Mouse (Mus musculus): ENCODE results near the gene Akap13. TPM values are rescaled to one million over a fixed set of nuclear protein-coding genes. Genes with fewer than 3 reads are reported as not detected.

Gene Akap13
- polyA plus RNA-seq, 1 experiment from 2014 or later: 32.1 TPM

DNA sequence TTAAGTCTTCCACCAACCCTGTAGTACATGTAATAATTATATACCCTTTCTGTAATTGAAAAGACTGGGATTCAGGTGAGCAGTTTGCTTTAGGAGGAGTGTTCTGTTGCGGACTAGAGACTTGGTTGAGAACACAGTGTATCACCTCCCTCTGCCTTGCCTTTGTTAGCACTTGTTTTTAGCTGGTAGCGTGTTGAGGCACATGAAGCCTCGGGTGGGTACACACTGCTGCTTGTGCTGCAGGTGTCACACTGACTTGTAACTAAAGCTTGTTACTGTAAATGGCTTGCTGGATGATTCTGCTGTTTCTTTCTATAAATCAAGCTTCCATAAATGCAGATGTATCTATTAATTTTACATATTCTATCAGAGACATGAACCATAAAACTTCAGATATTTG is 75.3 kb downstream of the Akap13 start:
- H3K4me2 ChIP-seq (replicated peaks; ENCODE audit: low read depth, low read length): no peak overlapping the region
- H3K9me3 ChIP-seq (ENCODE audit: control insufficient read depth, low read length): no peaks in the 10 kb centered on the region
- no peaks in the 10 kb centered on the region for H3K4me1 ChIP-seq (replicated peaks; ENCODE audit: control insufficient read depth, insufficient read depth, low read length)
- no peak overlapping the region for H3K27ac ChIP-seq (ENCODE audit: low read depth, low read length)
- no peaks in the 10 kb centered on the region for H3K36me3 ChIP-seq (ENCODE audit: control insufficient read depth, insufficient read depth, low read length)
- ATAC-seq (ENCODE audit: low FRiP score) (no peak), DNase-seq (ENCODE audit: low spot score) (no peak)
- H3K4me3 ChIP-seq (ENCODE audit: low read depth, low read length): no peak overlapping the region
- no peaks in the 10 kb centered on the region for H3K27me3 ChIP-seq (ENCODE audit: control insufficient read depth, insufficient read depth, low read length)
- H3K9ac ChIP-seq (ENCODE audit: low read depth, low read length): no peak overlapping the region
- WGBS: 94% methylated on average over 3 of the region's 3 CpGs

DNA sequence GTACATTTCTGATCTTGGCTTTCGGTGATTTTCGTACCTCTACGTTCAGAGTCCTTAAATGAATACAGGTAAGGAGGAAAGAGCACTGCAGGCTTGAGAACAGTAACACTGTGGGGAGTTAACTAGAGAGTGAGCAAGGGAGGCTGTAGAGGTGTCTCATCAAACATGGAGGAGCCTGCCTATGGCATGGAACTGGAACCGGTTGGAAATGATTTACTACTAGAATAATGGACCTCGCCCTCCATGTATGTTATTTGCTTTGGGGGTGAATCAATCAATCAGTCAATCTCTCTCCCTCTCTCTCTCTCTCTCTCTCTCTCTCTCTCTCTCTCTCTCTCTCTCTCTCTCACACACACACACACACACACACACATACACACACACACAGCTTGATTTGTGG is 77.7 kb downstream of the Akap13 start:
- no peak overlapping the region for H3K27ac ChIP-seq (ENCODE audit: low read depth, low read length)
- ATAC-seq (ENCODE audit: low FRiP score): no peak
- no peak for DNase-seq (ENCODE audit: low spot score)
- H3K27me3 ChIP-seq (ENCODE audit: control insufficient read depth, insufficient read depth, low read length): no peaks in the 10 kb centered on the region
- no peaks in the 10 kb centered on the region for H3K36me3 ChIP-seq (ENCODE audit: control insufficient read depth, insufficient read depth, low read length)
- no peak overlapping the region for H3K4me3 ChIP-seq (ENCODE audit: low read depth, low read length)
- no peaks in the 10 kb centered on the region for H3K9me3 ChIP-seq (ENCODE audit: control insufficient read depth, low read length)
- H3K4me2 ChIP-seq (replicated peaks; ENCODE audit: low read depth, low read length): no peak overlapping the region
- 90% methylated on average over 5 of the region's 5 CpGs for WGBS
- H3K4me1 ChIP-seq (replicated peaks; ENCODE audit: control insufficient read depth, insufficient read depth, low read length): no peaks in the 10 kb centered on the region
- H3K9ac ChIP-seq (ENCODE audit: low read depth, low read length): no peak overlapping the region

DNA sequence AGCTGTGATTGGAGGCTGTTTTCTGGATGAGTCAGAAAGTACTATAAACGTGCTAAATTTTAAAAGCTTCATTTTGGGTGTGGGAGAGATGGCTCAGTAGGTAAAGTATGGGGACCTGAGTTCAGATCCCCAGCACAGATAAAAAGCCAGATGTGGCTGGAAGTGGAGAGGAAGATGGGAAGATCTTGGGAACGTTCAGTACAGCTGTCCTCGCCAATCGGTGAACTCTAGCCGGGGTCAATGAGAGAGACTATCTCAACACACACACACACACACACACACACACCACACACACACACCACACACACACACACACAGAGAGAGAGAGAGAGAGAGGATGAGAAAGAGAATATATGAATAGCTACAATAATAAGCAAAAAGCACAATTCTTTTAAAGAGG is 81.0 kb downstream of the Akap13 start:
- H3K27ac ChIP-seq (ENCODE audit: low read depth, low read length): no peak overlapping the region
- no peaks in the 10 kb centered on the region for H3K27me3 ChIP-seq (ENCODE audit: control insufficient read depth, insufficient read depth, low read length)
- H3K4me3 ChIP-seq (ENCODE audit: low read depth, low read length): no peak overlapping the region
- no peak overlapping the region for H3K9ac ChIP-seq (ENCODE audit: low read depth, low read length)
- no peak overlapping the region for H3K4me2 ChIP-seq (replicated peaks; ENCODE audit: low read depth, low read length)
- no peak for ATAC-seq (ENCODE audit: low FRiP score)
- H3K9me3 ChIP-seq (ENCODE audit: control insufficient read depth, low read length): no peaks in the 10 kb centered on the region
- H3K4me1 ChIP-seq (replicated peaks; ENCODE audit: control insufficient read depth, insufficient read depth, low read length): no peaks in the 10 kb centered on the region
- 83% methylated on average over 5 of the region's 5 CpGs for WGBS
- no peaks in the 10 kb centered on the region for H3K36me3 ChIP-seq (ENCODE audit: control insufficient read depth, insufficient read depth, low read length)
- DNase-seq (ENCODE audit: low spot score): no peak

DNA sequence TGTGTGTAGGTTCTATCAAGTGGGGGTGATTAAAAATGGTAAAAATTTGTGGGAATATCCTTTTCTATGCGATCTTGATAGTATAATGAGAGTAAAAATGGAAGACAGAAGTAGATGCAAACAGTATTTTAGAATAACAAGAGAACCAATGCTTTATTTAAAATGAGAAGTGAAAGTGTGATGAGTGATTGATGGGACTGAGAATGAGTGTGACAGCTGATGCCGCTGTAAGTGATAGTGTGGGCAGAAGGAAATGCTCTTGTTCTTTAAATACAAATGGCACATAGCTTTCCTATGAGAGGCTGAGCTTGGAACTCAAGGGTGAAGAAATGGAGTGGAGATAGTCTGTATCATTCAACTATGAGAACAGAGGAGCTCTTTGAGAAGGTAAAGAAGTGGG is 82.2 kb downstream of the Akap13 start:
- 90% methylated on average over 2 of the region's 2 CpGs for WGBS
- DNase-seq (ENCODE audit: low spot score): no peak
- ATAC-seq (ENCODE audit: low FRiP score): no peak

DNA sequence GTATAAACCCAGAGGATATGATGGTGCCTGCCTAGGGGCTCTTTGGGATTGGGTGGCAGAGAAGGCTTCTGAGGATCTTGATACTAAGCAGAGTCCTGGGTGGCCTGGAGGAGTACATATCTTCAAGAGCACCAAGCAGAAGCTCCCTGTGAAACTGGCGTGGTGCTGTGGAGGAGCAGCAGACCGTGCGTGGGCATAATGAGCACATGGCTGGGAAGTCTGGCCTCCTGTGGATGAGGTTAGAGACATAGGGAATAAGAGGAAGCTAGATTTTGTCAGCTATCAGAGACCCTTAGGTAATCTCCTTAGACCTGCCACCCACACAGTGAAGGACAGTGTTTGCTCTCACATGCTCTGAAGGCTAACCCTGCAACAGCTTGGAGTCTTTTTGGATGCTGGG is 83.2 kb downstream of the Akap13 start:
- Histone ChIP-seq H3K27me3 (ENCODE audit: control insufficient read depth, insufficient read depth, low read length) (no peaks in the 10 kb centered on the region), H3K27ac (ENCODE audit: low read depth, low read length) (no peak overlapping the region), H3K4me3 (ENCODE audit: low read depth, low read length) (no peak overlapping the region), H3K4me1 (replicated peaks; ENCODE audit: control insufficient read depth, insufficient read depth, low read length) (no peaks in the 10 kb centered on the region), H3K9me3 (ENCODE audit: control insufficient read depth, low read length) (no peaks in the 10 kb centered on the region), H3K4me2 (replicated peaks; ENCODE audit: low read depth, low read length) (no peak overlapping the region), H3K36me3 (ENCODE audit: control insufficient read depth, insufficient read depth, low read length) (no peaks in the 10 kb centered on the region), H3K9ac (ENCODE audit: low read depth, low read length) (no peak overlapping the region)
- no peak for ATAC-seq (ENCODE audit: low FRiP score)
- no peak for DNase-seq (ENCODE audit: low spot score)
- WGBS: 86% methylated on average over 3 of the region's 3 CpGs

More for the DNA sequence above, 82.2 kb downstream of the Akap13 start:
- H3K36me3 ChIP-seq (ENCODE audit: control insufficient read depth, insufficient read depth, low read length): no peaks in the 10 kb centered on the region
- H3K4me2 ChIP-seq (replicated peaks; ENCODE audit: low read depth, low read length): no peak overlapping the region
- H3K9me3 ChIP-seq (ENCODE audit: control insufficient read depth, low read length): no peaks in the 10 kb centered on the region
- H3K4me1 ChIP-seq (replicated peaks; ENCODE audit: control insufficient read depth, insufficient read depth, low read length): no peaks in the 10 kb centered on the region
- no peak overlapping the region for H3K4me3 ChIP-seq (ENCODE audit: low read depth, low read length)
- no peak overlapping the region for H3K9ac ChIP-seq (ENCODE audit: low read depth, low read length)
- no peaks in the 10 kb centered on the region for H3K27me3 ChIP-seq (ENCODE audit: control insufficient read depth, insufficient read depth, low read length)
- H3K27ac ChIP-seq (ENCODE audit: low read depth, low read length): no peak overlapping the region

DNA sequence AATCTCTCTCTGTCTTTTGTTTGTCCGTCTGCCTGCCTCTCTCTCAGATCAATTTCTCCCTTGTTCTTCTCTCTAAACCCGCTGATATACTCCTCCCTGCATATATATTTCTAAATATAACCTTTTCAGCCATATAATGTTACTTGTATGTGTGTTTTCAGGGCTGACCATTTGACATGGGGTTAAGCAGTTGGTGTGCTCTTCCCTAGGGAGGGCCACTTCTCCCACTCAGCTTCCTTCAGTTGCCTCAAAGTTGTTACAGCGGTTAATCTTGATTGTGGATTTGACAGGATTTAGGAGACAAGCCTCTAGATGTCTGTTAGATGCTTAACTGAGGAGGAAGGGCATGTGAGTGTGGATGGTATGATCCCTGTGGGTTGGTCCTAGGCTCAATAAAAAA is 83.8 kb downstream of the Akap13 start:
- H3K27ac ChIP-seq (ENCODE audit: low read depth, low read length): no peak overlapping the region
- no peaks in the 10 kb centered on the region for H3K36me3 ChIP-seq (ENCODE audit: control insufficient read depth, insufficient read depth, low read length)
- H3K9me3 ChIP-seq (ENCODE audit: control insufficient read depth, low read length): no peaks in the 10 kb centered on the region
- no peak for DNase-seq (ENCODE audit: low spot score)
- 89% methylated on average over 3 of the region's 3 CpGs for WGBS
- no peak for ATAC-seq (ENCODE audit: low FRiP score)
- H3K27me3 ChIP-seq (ENCODE audit: control insufficient read depth, insufficient read depth, low read length): no peaks in the 10 kb centered on the region
- no peak overlapping the region for H3K4me2 ChIP-seq (replicated peaks; ENCODE audit: low read depth, low read length)
- H3K4me1 ChIP-seq (replicated peaks; ENCODE audit: control insufficient read depth, insufficient read depth, low read length): no peaks in the 10 kb centered on the region
- no peak overlapping the region for H3K4me3 ChIP-seq (ENCODE audit: low read depth, low read length)
- no peak overlapping the region for H3K9ac ChIP-seq (ENCODE audit: low read depth, low read length)

DNA sequence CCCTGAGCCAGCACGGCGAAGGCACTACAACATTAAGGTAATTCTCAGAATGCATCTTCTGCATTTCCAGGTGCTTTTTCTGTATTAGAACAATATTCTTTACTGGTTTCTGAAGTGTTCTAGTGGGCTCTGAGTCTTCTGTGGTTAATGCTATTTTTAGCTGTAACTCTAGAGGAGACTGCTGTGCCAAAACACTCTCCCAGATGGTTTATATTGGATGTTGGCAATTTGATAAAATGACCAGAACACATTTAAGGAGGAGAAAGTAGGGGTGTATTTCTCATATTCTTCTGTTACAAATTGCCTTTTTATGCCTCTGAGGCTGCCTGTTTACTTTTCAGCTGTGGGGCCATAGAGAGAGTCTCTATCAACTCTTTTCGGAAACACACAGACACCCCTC is 94.5 kb downstream of the Akap13 start:
- 91% methylated on average over 3 of the region's 3 CpGs for WGBS
- Histone ChIP-seq H3K36me3 (ENCODE audit: control insufficient read depth, insufficient read depth, low read length) (no peaks in the 10 kb centered on the region), H3K27ac (ENCODE audit: low read depth, low read length) (no peak overlapping the region), H3K4me1 (replicated peaks; ENCODE audit: control insufficient read depth, insufficient read depth, low read length) (no peaks in the 10 kb centered on the region), H3K9ac (ENCODE audit: low read depth, low read length) (no peak overlapping the region), H3K9me3 (ENCODE audit: control insufficient read depth, low read length) (no peaks in the 10 kb centered on the region), H3K27me3 (ENCODE audit: control insufficient read depth, insufficient read depth, low read length) (no peaks in the 10 kb centered on the region), H3K4me2 (replicated peaks; ENCODE audit: low read depth, low read length) (no peak overlapping the region), H3K4me3 (ENCODE audit: low read depth, low read length) (no peak overlapping the region)
- no peak for DNase-seq (ENCODE audit: low spot score)
- ATAC-seq (ENCODE audit: low FRiP score): no peak

DNA sequence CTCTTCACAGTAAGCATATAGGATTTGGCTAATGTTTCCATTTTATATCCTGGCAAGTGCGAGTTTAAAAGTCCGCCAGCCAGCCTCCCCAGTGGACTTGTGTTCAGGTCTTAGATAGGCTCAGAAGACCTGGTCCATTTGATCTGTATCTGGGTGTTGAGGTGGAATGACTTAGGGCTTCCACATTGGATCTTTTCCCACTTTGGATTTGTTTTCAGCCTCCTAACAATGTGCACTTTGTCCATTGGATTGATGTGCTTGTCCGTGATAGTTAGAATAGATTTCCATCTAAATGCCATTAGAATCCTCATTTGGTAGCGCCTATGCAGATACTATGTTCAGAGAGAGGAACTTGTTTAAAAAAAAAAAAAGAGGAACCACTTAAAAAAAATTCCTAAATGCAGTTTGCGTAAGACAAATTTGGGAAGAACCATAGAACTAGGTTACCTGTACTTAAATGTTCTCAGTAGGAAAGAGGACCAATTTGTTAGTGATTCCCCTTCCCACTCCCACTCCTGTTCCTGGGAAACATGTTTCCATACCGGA is 95.5 kb downstream of the Akap13 start:
- H3K4me1 ChIP-seq (replicated peaks; ENCODE audit: control insufficient read depth, insufficient read depth, low read length): no peaks in the 10 kb centered on the region
- no peaks in the 10 kb centered on the region for H3K36me3 ChIP-seq (ENCODE audit: control insufficient read depth, insufficient read depth, low read length)
- no peak overlapping the region for H3K27ac ChIP-seq (ENCODE audit: low read depth, low read length)
- WGBS: 91% methylated on average over 6 of the region's 6 CpGs
- no peak overlapping the region for H3K9ac ChIP-seq (ENCODE audit: low read depth, low read length)
- H3K4me3 ChIP-seq (ENCODE audit: low read depth, low read length): no peak overlapping the region
- no peak for DNase-seq (ENCODE audit: low spot score)
- no peak overlapping the region for H3K4me2 ChIP-seq (replicated peaks; ENCODE audit: low read depth, low read length)
- H3K9me3 ChIP-seq (ENCODE audit: control insufficient read depth, low read length): no peaks in the 10 kb centered on the region
- ATAC-seq (ENCODE audit: low FRiP score): no peak
- H3K27me3 ChIP-seq (ENCODE audit: control insufficient read depth, insufficient read depth, low read length): no peaks in the 10 kb centered on the region

DNA sequence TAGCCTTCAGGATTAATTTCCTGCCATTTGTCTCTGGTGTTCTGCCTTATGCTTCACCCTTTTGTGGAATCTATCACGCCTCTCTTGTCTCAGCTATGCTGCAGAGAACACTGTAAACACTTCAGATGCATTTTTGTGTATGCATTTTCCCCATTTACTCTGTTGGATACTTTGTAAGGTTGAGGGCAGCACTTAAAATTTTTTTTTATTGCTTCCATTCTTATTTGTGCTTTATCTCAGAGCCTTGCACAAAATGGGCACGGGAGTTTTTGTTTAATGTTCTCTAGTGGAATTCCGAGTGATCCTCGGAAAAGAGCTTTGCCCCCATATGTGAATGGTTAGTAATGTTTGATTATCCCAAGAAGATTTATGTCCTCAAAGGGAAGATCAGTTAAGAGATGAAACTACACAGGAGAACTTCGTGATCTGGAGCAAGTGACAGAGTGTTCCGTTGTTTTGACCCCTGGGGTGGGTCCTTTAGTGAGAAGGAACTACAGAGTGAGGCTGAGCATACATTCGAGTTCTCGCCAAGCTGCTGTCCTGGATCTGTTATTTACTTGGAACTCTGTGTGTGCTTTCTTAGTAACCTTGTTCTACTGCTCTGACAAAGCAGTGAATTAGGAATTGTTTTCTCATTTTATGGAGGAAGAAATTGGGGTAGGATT is 97.8 kb downstream of the Akap13 start:
- H3K27me3 ChIP-seq (ENCODE audit: control insufficient read depth, insufficient read depth, low read length): no peaks in the 10 kb centered on the region
- no peaks in the 10 kb centered on the region for H3K4me1 ChIP-seq (replicated peaks; ENCODE audit: control insufficient read depth, insufficient read depth, low read length)
- no peak overlapping the region for H3K4me3 ChIP-seq (ENCODE audit: low read depth, low read length)
- H3K27ac ChIP-seq (ENCODE audit: low read depth, low read length): no peak overlapping the region
- no peak overlapping the region for H3K9ac ChIP-seq (ENCODE audit: low read depth, low read length)
- no peak overlapping the region for H3K4me2 ChIP-seq (replicated peaks; ENCODE audit: low read depth, low read length)
- no peaks in the 10 kb centered on the region for H3K9me3 ChIP-seq (ENCODE audit: control insufficient read depth, low read length)
- DNase-seq (ENCODE audit: low spot score) (no peak), ATAC-seq (ENCODE audit: low FRiP score) (no peak)
- no peaks in the 10 kb centered on the region for H3K36me3 ChIP-seq (ENCODE audit: control insufficient read depth, insufficient read depth, low read length)
- WGBS: 89% methylated on average over 8 of the region's 8 CpGs

All from hindbrain, embryonic 11.5 days (tissue).